Mouse (Mus musculus) gastrocnemius, adult 2 months (tissue): Measurements from ENCODE around the gene Gm7861. TPM values are rescaled to one million over a fixed set of nuclear protein-coding genes. Genes with fewer than 3 reads are reported as not detected.
"Not testable (repeated sequence)": the region's sequence is repeated elsewhere in the genome, so short reads cannot be mapped to it uniquely, and the experiment has no call there.

ENCODE experiments used
- DNase-seq: peaks from one replicate; pipeline ENCODE4 v3.0.0; 2022
- H3K27ac ChIP-seq: fragments of 200-600 bp; 2 replicates; pipeline ENCODE4 v1.8.1; 2022; ENCODE audit warnings: mild to moderate bottlenecking
- H3K4me3 ChIP-seq: fragments of 200-600 bp; 2 replicates; pipeline ENCODE4 v1.8.1; 2022; ENCODE audit warnings: mild to moderate bottlenecking, moderate library complexity
- intact Hi-C: fragments of 180-260 bp; cut with DNase I; formaldehyde crosslinking; loops from one replicate; pipeline ENCODE4 v1.15.1; 2025
- long read RNA-seq, 2 experiments: library from polyadenylated mRNA; stranded (forward); transcript quantifications; one replicate each; pipeline ENCODE4 v2.0.0; 2021
- total RNA-seq, 2 experiments: library from RNA; stranded (reverse); gene quantifications; 2 replicates each; pipeline ENCODE4 v1.2.3; 2021

Gene Gm7861
- total RNA-seq: not detected
- long read RNA-seq, experiment 1: 0 reads
- long read RNA-seq, experiment 2: 0 reads

DNA sequence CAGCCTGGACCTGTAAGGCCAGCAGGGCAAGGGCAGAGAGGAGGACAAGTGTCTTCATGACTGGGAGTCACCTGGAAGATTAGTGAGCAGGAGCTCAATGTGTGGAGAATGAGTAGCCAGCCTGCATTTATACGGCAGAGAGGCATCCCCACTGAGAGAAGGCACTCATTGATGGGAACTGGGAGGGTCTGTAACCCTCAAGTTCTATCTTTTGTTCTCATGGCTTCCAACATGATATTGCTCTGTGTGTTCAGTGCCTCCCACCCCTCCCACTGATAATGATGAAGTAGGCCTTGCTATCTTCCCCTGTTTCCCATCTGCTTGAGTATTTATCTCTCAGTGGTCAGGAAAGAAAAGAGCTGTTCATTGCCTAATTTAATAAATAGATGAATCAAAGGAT is at the start of gene Gm7861:
Gm7861 (minus strand) TSS at position 101 of the 400 bp plus-strand sequence.
- H3K4me3 ChIP-seq, intact Hi-C loops, DNase-seq, H3K27ac ChIP-seq: not testable (repeated sequence)

DNA sequence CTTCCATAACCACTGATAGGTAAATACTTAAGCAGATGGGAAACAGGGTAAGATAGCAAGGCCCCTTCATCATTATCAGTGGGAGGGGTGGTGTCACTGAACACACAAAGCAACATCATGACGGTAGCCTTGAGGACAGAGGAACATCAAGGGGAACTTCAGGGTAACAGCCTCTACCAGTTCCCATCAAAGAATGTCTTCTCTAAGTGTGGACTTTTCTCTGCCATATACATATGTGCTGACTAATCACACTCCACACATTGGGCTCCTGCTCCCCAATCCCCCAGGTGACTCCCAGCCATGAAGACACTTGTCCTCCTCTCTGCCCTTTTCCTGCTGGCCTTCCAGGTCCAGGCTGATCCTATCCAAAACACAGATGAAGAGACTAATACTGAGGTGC is 23.6 kb upstream of the Gm7861 start, which contains the start of gene Defa26:
Defa26 (plus strand) TSS at position 301 of the 400 bp plus-strand sequence.
- H3K27ac ChIP-seq, intact Hi-C loops, DNase-seq, H3K4me3 ChIP-seq: not testable (repeated sequence)

DNA sequence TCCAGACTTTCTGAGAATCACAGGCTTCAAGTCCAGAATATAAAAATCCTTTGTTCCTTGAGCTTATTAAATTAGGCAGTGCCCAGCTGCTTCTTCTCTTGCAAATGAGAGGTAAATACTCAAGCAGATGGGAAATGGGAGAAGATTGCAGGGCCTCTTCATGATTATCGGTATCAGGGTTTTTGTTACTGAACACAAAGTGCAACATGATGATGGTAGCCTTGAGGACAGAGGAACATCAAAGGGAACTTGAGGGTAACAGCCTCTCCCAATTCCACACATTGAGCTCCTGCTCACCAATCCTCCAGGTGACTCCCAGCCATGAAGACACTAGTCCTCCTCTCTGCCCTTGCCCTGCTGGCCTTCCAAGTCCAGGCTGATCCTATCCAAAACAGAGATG is 11.6 kb downstream of the Gm7861 start, which contains the start of gene Defa28:
Defa28 (plus strand) TSS at position 301 of the 400 bp plus-strand sequence.
- DNase-seq, H3K27ac ChIP-seq, intact Hi-C loops, H3K4me3 ChIP-seq: not testable (repeated sequence)

DNA sequence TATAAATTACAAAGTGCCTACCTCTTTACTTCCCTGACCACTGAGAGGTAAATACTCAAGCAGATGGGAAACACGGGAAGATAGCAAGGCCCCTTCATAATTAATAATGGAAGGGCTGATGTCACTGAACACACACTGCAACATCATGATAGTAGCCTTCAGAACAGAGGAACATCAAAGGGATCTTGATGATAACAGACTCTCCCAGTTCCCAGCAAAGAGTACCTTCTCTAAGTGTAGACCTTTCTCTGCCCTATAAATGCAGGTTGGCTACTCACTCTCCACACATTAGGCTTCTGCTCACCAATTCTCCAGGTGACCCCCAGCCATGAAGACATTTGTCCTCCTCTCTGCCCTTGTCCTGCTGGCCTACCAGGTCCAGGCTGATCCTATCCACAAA is 29.2 kb downstream of the Gm7861 start, which contains the start of gene Defa37:
Defa37 (plus strand) TSS at position 301 of the 400 bp plus-strand sequence.
- H3K4me3 ChIP-seq, DNase-seq, intact Hi-C loops: not testable (repeated sequence)

More for the DNA sequence above, 29.2 kb downstream of the Gm7861 start, which contains the start of gene Defa37:
- H3K27ac ChIP-seq: not testable (repeated sequence)

Other genes with a start within 250 kb of the Gm7861 start
- gene Defa2, start 216.0 kb downstream of the Gm7861 start, total RNA-seq: not detected
- not detected for gene Defa33, start 202.7 kb downstream of the Gm7861 start, total RNA-seq
- not detected for gene Defa36, start 167.1 kb downstream of the Gm7861 start, total RNA-seq
- not detected for gene Gm7849, start 137.9 kb downstream of the Gm7861 start, total RNA-seq
- gene Defa20, start 85.2 kb downstream of the Gm7861 start, total RNA-seq: not detected
- not detected for gene Defa32, start 65.5 kb downstream of the Gm7861 start, total RNA-seq
- gene Defa37, start 29.1 kb downstream of the Gm7861 start, total RNA-seq: not detected
- gene Defa28, start 11.5 kb downstream of the Gm7861 start, total RNA-seq: not detected
- not detected for gene Defa26, start 23.7 kb upstream of the Gm7861 start, total RNA-seq
- gene Defa17, start 61.3 kb upstream of the Gm7861 start, total RNA-seq: not detected
- not detected for gene Defa34, start 71.3 kb upstream of the Gm7861 start, total RNA-seq
- not detected for gene AY761184, start 109.1 kb upstream of the Gm7861 start, total RNA-seq
- not detected for gene Defa24, start 140.0 kb upstream of the Gm7861 start, total RNA-seq
- not detected for gene Defb50, start 229.0 kb upstream of the Gm7861 start, total RNA-seq
- not detected for gene Defb2, start 245.4 kb upstream of the Gm7861 start, total RNA-seq